Mouse (Mus musculus) adrenal gland, postnatal 10 days (tissue): ENCODE measurements at regions not wholly inside any gene's neighbourhood (a gene's known extent, or its start where the extent isn't known, plus 50 kb on each side); places are given as distances from the start of the nearest gene placed in this dataset.

ENCODE experiments used
- DNase-seq: peaks from one replicate; pipeline ENCODE4 v3.0.0; 2021; ENCODE audit warnings: mixed read lengths

- DNase-seq = no peak
These were observed 478.9 kb downstream of the Efnb2 start for GRCm38 (mm10) chr8:8182108-8182507.

GRCm38 (mm10) chr8:8174286-8174685, 486.8 kb downstream of the Efnb2 start:
- DNase-seq = no peak

GRCm38 (mm10) chr8:8168674-8169073, 492.4 kb downstream of the Efnb2 start:
- DNase-seq = no peak

- no peak for DNase-seq
These were observed 492.8 kb downstream of the Efnb2 start for GRCm38 (mm10) chr8:8168250-8168649.

GRCm38 (mm10) chr8:8147527-8147926, 513.5 kb downstream of the Efnb2 start:
- no peak for DNase-seq

GRCm38 (mm10) chr8:8142933-8143495, 518.0 kb downstream of the Efnb2 start:
- DNase-seq = no peak

- DNase-seq = no peak
These were observed 518.6 kb downstream of the Efnb2 start for GRCm38 (mm10) chr8:8142461-8142860.

GRCm38 (mm10) chr8:8139720-8140119, 521.3 kb downstream of the Efnb2 start:
- no peak for DNase-seq

- no peak for DNase-seq
These were observed 527.8 kb downstream of the Efnb2 start for GRCm38 (mm10) chr8:8133001-8133785.

GRCm38 (mm10) chr8:8131961-8132376, 529.1 kb downstream of the Efnb2 start:
- DNase-seq = no peak

GRCm38 (mm10) chr8:8130806-8131205, 530.2 kb downstream of the Efnb2 start:
- no peak for DNase-seq

GRCm38 (mm10) chr8:8115595-8116429, 545.2 kb downstream of the Efnb2 start:
- DNase-seq = no peak

- no peak for DNase-seq
These were observed 546.4 kb downstream of the Efnb2 start for GRCm38 (mm10) chr8:8114604-8115003.

- no peak for DNase-seq
These were observed 551.2 kb downstream of the Efnb2 start for GRCm38 (mm10) chr8:8109785-8110350.

GRCm38 (mm10) chr8:8103492-8103891, 557.5 kb downstream of the Efnb2 start:
- no peak for DNase-seq

- no peak for DNase-seq
These were observed 558.9 kb downstream of the Efnb2 start for GRCm38 (mm10) chr8:8102010-8102727.

GRCm38 (mm10) chr8:8092551-8092950, 568.5 kb downstream of the Efnb2 start:
- no peak for DNase-seq

GRCm38 (mm10) chr8:8084652-8085051, 576.4 kb downstream of the Efnb2 start:
- no peak for DNase-seq

GRCm38 (mm10) chr8:8064074-8064473, 597.0 kb downstream of the Efnb2 start:
- DNase-seq = no peak

GRCm38 (mm10) chr8:8054224-8054916, 606.7 kb downstream of the Efnb2 start:
- DNase-seq = no peak

- no peak for DNase-seq
These were observed 609.9 kb downstream of the Efnb2 start for GRCm38 (mm10) chr8:8051186-8051585.
